Mouse (Mus musculus): ENCODE measurements around the gene Gabrg1. TPM values are rescaled to one million over a fixed set of nuclear protein-coding genes. Genes with fewer than 3 reads are reported as not detected.

Gabrg1 gene
- not detected in 2 replicates for total RNA-seq (2012; rRNA removed)
- not detected in 2 replicates for total RNA-seq (2014; rRNA removed)
- polyA plus RNA-seq (2012; ENCODE audit: insufficient read length, low read depth) = not detected in 2 replicates

GRCm38 (mm10) chr5:70842192-70843095 lies at the start of gene Gabrg1:
Gene Gabrg1, minus strand, starts transcription at chr5:70842617.
- Histone ChIP-seq H3K9ac (ENCODE audit: insufficient read depth, low read depth) (no peak within 1 kb of the TSS), H3K36me3 (replicated peaks in 1 of 2; ENCODE audit: control insufficient read depth in 1 of 2, insufficient read depth in 1 of 2, low read length in 1 of 2) (no peaks in the 10 kb centered on the region), H3K27me3 (replicated peaks) (no peaks in the 10 kb centered on the region), H3K27ac (ENCODE audit: insufficient read depth, low read depth) (no peak within 1 kb of the TSS), H3K4me1 (ENCODE audit: control insufficient read depth in 1 of 2, insufficient read depth in 2 of 2) (no peaks in the 10 kb centered on the region), H3K79me2 (replicated peaks; ENCODE audit: control insufficient read depth, extremely low read depth, insufficient read depth, poor library complexity, severe bottlenecking) (no peaks in the 10 kb centered on the region), H3K4me3 (replicated peaks in 1 of 3; ENCODE audit: low read depth in 2 of 3, low read length in 2 of 3, poor library complexity in 1 of 3) (no peak within 1 kb of the TSS), H3K4me2 (ENCODE audit: insufficient read depth, low read depth, poor library complexity, severe bottlenecking) (no peak within 1 kb of the TSS), H3K9me3 (replicated peaks; ENCODE audit: low read length) (peaks cover 25% of the 10 kb centered on the region)
- TF ChIP-seq E2F4 (IDR thresholded peaks at IDR 0.05; ENCODE audit: insufficient replicate concordance, low read depth, low read length) (no peak), BHLHE40 (IDR thresholded peaks at IDR 0.05; ENCODE audit: low read depth, low read length) (no peak), PAX5 (IDR thresholded peaks at IDR 0.05; ENCODE audit: low read length) (no peak), USF2 (conservative IDR thresholded peaks at IDR 0.05; ENCODE audit: low read depth, low read length) (no peak), EP300 (IDR thresholded peaks at IDR 0.05; ENCODE audit: low read length) (no peak), MAFK (IDR thresholded peaks at IDR 0.05; ENCODE audit: insufficient replicate concordance, low read length) (no peak), ZNF384 (IDR thresholded peaks at IDR 0.05; ENCODE audit: low read depth, low read length) (no peak), USF1 (IDR thresholded peaks at IDR 0.05; ENCODE audit: low read depth, low read length) (no peak), CTCF (conservative IDR thresholded peaks at IDR 0.05 in 1 of 2, IDR thresholded peaks at IDR 0.05 in 1 of 2; ENCODE audit: low read depth in 2 of 2, low read length in 2 of 2) (no peak), MXI1 (IDR thresholded peaks at IDR 0.05; ENCODE audit: low read depth, low read length) (no peak), JUN (IDR thresholded peaks at IDR 0.05; ENCODE audit: insufficient read depth, low read depth, low read length) (no peak), GABPA (IDR thresholded peaks at IDR 0.05; ENCODE audit: insufficient replicate concordance, low read depth, low read length) (no peak), KAT2A (IDR thresholded peaks at IDR 0.05; ENCODE audit: insufficient replicate concordance, low read length) (no peak), POLR2AphosphoS2 (IDR thresholded peaks at IDR 0.05; ENCODE audit: low read depth, low read length) (no peak), ELF1 (IDR thresholded peaks at IDR 0.05; ENCODE audit: low read depth, low read length) (no peak), JUND (conservative IDR thresholded peaks at IDR 0.05; ENCODE audit: low read depth, low read length) (no peak)
- in situ Hi-C loops (cut with MboI; ENCODE audit: low pct_ligation_motif_present, low pct_unique_long_range_greater_than_20kb, low sequenced_read_pairs) = no loop called here
- DNase-seq (ENCODE audit: extremely low read depth) = no peak
- dilution Hi-C loops (cut with MboI; ENCODE audit: extremely low pct_ligation_motif_present, extremely low pct_unique_long_range_greater_than_20kb, low sequenced_read_pairs) = no loop called here

- Histone ChIP-seq H3K27ac (ENCODE audit: insufficient read depth, low read depth) (no peak overlapping the region), H3K9ac (ENCODE audit: insufficient read depth, low read depth) (no peak overlapping the region), H3K36me3 (replicated peaks in 1 of 2; ENCODE audit: control insufficient read depth in 1 of 2, insufficient read depth in 1 of 2, low read length in 1 of 2) (no peaks in the 10 kb centered on the region), H3K79me2 (replicated peaks; ENCODE audit: control insufficient read depth, extremely low read depth, insufficient read depth, poor library complexity, severe bottlenecking) (no peaks in the 10 kb centered on the region), H3K9me3 (replicated peaks; ENCODE audit: low read length) (peaks cover 9% of the 10 kb centered on the region), H3K27me3 (replicated peaks) (no peaks in the 10 kb centered on the region), H3K4me1 (ENCODE audit: control insufficient read depth in 1 of 2, insufficient read depth in 2 of 2) (no peaks in the 10 kb centered on the region), H3K4me2 (ENCODE audit: insufficient read depth, low read depth, poor library complexity, severe bottlenecking) (no peak overlapping the region), H3K4me3 (replicated peaks in 1 of 3; ENCODE audit: low read depth in 2 of 3, low read length in 2 of 3, poor library complexity in 1 of 3) (no peak overlapping the region)
- dilution Hi-C loops (cut with MboI; ENCODE audit: extremely low pct_ligation_motif_present, extremely low pct_unique_long_range_greater_than_20kb, low sequenced_read_pairs) (no loop called here), in situ Hi-C loops (cut with MboI; ENCODE audit: low pct_ligation_motif_present, low pct_unique_long_range_greater_than_20kb, low sequenced_read_pairs) (no loop called here)
- no peak for DNase-seq (ENCODE audit: extremely low read depth)
- TF ChIP-seq USF1 (IDR thresholded peaks at IDR 0.05; ENCODE audit: low read depth, low read length) = no peak
- no peak for TF ChIP-seq BHLHE40 (IDR thresholded peaks at IDR 0.05; ENCODE audit: low read depth, low read length)
- no peak for TF ChIP-seq NELFE (IDR thresholded peaks at IDR 0.05; ENCODE audit: low read depth, low read length)
- TF ChIP-seq ZC3H11A (IDR thresholded peaks at IDR 0.05; ENCODE audit: low read depth, low read length) = no peak
- TF ChIP-seq NRF1 (IDR thresholded peaks at IDR 0.05; ENCODE audit: low read depth, low read length) = no peak
- TF ChIP-seq E2F4 (IDR thresholded peaks at IDR 0.05; ENCODE audit: insufficient replicate concordance, low read depth, low read length) = no peak
- TF ChIP-seq KAT2A (IDR thresholded peaks at IDR 0.05; ENCODE audit: insufficient replicate concordance, low read length) = no peak
- no peak for TF ChIP-seq TCF12 (IDR thresholded peaks at IDR 0.05; ENCODE audit: low read depth, low read length)
- TF ChIP-seq ZKSCAN1 (IDR thresholded peaks at IDR 0.05; ENCODE audit: borderline replicate concordance, low read depth, low read length) = no peak
- no peak for TF ChIP-seq CHD2 (IDR thresholded peaks at IDR 0.05; ENCODE audit: low read length)
- no peak for TF ChIP-seq POLR2A (IDR thresholded peaks at IDR 0.05; ENCODE audit: low read depth, low read length)
- no peak for TF ChIP-seq ELF1 (IDR thresholded peaks at IDR 0.05; ENCODE audit: low read depth, low read length)
- no peak for TF ChIP-seq POLR2AphosphoS2 (IDR thresholded peaks at IDR 0.05; ENCODE audit: low read depth, low read length)
- no peak for TF ChIP-seq RAD21 (IDR thresholded peaks at IDR 0.05; ENCODE audit: low read depth, low read length)
- TF ChIP-seq EP300 (IDR thresholded peaks at IDR 0.05; ENCODE audit: low read length) = no peak
- no peak for TF ChIP-seq MYC (IDR thresholded peaks at IDR 0.05; ENCODE audit: low read depth, low read length)
- no peak for TF ChIP-seq GABPA (IDR thresholded peaks at IDR 0.05; ENCODE audit: insufficient replicate concordance, low read depth, low read length)
Observed at GRCm38 (mm10) chr5:70884026-70884425, 41.6 kb upstream of the Gabrg1 start.
